Mouse (Mus musculus) megakaryocyte, embryonic 14.5 days (primary cell): ENCODE measurements around the gene Sept9.

ENCODE experiments used
- FLI1 ChIP-seq: IDR thresholded peaks from 2 replicates; pipeline ENCODE4 v1.6.1; 2012; ENCODE audit warnings: low read length, inconsistent platforms, mixed read lengths
- GATA1 ChIP-seq: IDR thresholded peaks from 3 replicates; pipeline ENCODE4 v1.6.1; 2012; ENCODE audit warnings: mixed read lengths, low read length, inconsistent platforms, borderline replicate concordance

- no peak for TF ChIP-seq GATA1
- no peak for TF ChIP-seq FLI1
Measured at GRCm38 (mm10) chr11:117158343-117158742, 41.1 kb upstream of the Sept9 start.
